Mouse (Mus musculus): ENCODE measurements at regions not wholly inside any gene's neighbourhood (a gene's known extent, or its start where the extent isn't known, plus 50 kb on each side); places are given as distances from the start of the nearest gene placed in this dataset.
A peak's percentile ranks its signal among the peaks of the same experiment; 100 is the strongest.

DNA sequence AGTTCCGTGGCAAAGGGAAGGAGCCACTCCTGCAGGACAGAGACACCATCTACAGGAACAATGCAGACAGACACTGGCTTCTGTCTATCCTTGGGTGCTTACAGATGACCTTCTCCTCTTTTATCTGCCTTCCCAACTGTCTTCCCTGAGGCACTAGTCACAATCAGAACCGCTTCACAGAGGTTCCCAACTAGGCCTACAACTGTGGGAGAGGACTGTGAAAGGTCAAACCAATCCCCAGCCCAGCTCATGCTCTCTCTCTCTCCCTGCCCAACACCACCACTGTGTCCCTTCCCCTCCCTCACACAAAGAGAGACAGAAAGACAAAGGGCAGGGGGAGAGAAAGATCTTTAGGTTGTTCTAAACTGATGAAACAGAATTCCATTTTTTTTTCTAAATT lies 61.3 kb downstream of the Tmem17 start:
- H3K4me3 ChIP-seq (ENCODE audit: control insufficient read depth in 1 of 2, insufficient read depth in 1 of 2, low read depth in 1 of 2, low read length in 2 of 2): no peak overlapping the region
- H3K27ac ChIP-seq (replicated peaks in 1 of 2; ENCODE audit: control insufficient read depth in 1 of 2, insufficient read depth in 1 of 2, low read depth in 2 of 2, low read length in 2 of 2): no peak overlapping the region
- no peak overlapping the region for H3K4me2 ChIP-seq (ENCODE audit: low read length)
- no peak overlapping the region for H3K9ac ChIP-seq (ENCODE audit: low read length)
- H3K4me1 ChIP-seq (ENCODE audit: control insufficient read depth in 2 of 2, insufficient read depth in 2 of 2, low read length in 2 of 2): peaks cover 0 to 3% of the 10 kb centered on the region in 2 experiments; a peak in 1 of 4 replicates
- ATAC-seq (ENCODE audit: insufficient number of reproducible peaks, insufficient read depth, low FRiP score, low read depth): no peak
- WGBS: 53% methylated on average over 2 of the region's 2 CpGs
- no peaks in the 10 kb centered on the region for H3K27me3 ChIP-seq (ENCODE audit: control insufficient read depth, insufficient read depth, low read length)
- H3K36me3 ChIP-seq (ENCODE audit: control insufficient read depth, insufficient read depth, low read length): no peaks in the 10 kb centered on the region
- no peaks in the 10 kb centered on the region for H3K9me3 ChIP-seq (ENCODE audit: control insufficient read depth, low read length)

DNA sequence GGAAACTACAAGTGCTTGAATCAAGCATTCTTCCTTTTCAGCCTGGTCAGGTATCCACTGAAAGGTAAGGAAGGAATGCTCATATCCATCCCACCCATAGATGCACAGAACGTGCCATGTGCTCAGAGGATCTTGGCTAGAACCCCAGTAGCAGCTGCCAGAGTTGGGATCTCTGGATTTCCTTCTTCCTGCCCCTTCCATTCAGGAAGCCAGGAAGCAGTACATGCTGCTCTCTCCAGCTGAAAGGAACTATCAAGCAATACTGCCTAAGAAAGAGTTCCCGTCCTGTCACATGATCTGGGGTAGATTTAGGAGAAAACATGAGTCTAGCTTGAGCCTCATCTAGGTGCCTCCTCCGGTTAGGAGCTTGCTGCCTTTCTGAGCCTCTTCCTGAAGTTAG lies 61.9 kb downstream of the Tmem17 start:
- Histone ChIP-seq H3K9me3 (ENCODE audit: control insufficient read depth, low read length) (no peaks in the 10 kb centered on the region), H3K9ac (ENCODE audit: low read length) (no peak overlapping the region), H3K27ac (replicated peaks in 1 of 2; ENCODE audit: control insufficient read depth in 1 of 2, insufficient read depth in 1 of 2, low read depth in 2 of 2, low read length in 2 of 2) (no peak overlapping the region), H3K4me3 (ENCODE audit: control insufficient read depth in 1 of 2, insufficient read depth in 1 of 2, low read depth in 1 of 2, low read length in 2 of 2) (no peak overlapping the region), H3K36me3 (ENCODE audit: control insufficient read depth, insufficient read depth, low read length) (no peaks in the 10 kb centered on the region), H3K4me1 (ENCODE audit: control insufficient read depth in 2 of 2, insufficient read depth in 2 of 2, low read length in 2 of 2) (peaks cover 0 to 3% of the 10 kb centered on the region in 2 experiments; a peak in 1 of 4 replicates), H3K27me3 (ENCODE audit: control insufficient read depth, insufficient read depth, low read length) (no peaks in the 10 kb centered on the region), H3K4me2 (ENCODE audit: low read length) (no peak overlapping the region)
- 72% methylated on average over 3 of the region's 3 CpGs for WGBS
- ATAC-seq (ENCODE audit: insufficient number of reproducible peaks, insufficient read depth, low FRiP score, low read depth): no peak

DNA sequence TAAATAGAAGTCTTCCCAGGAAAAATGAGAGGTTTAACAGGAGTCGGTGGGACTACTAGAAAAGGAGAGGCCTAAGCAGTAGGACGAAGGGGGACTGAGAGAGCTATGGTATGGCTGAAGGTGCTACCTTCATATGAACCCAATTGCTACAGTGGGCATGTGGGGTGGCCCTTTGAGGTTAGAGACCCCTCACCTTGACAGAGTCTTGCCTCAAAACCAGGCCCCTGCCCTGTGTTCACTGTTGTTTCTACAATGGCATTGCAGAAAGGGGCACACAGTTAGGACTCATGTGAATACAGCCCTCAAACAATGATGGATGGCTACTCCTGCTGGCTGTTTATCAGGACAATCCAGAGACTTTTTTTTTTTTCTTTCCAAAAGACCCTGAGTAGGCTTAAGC lies 62.6 kb downstream of the Tmem17 start:
- no peak for ATAC-seq (ENCODE audit: insufficient number of reproducible peaks, insufficient read depth, low FRiP score, low read depth)
- 71% methylated on average over 2 of the region's 2 CpGs for WGBS
- Histone ChIP-seq H3K27ac (replicated peaks in 1 of 2; ENCODE audit: control insufficient read depth in 1 of 2, insufficient read depth in 1 of 2, low read depth in 2 of 2, low read length in 2 of 2) (no peak overlapping the region), H3K4me3 (ENCODE audit: control insufficient read depth in 1 of 2, insufficient read depth in 1 of 2, low read depth in 1 of 2, low read length in 2 of 2) (no peak overlapping the region), H3K4me2 (ENCODE audit: low read length) (no peak overlapping the region), H3K36me3 (ENCODE audit: control insufficient read depth, insufficient read depth, low read length) (no peaks in the 10 kb centered on the region), H3K9ac (ENCODE audit: low read length) (no peak overlapping the region), H3K4me1 (ENCODE audit: control insufficient read depth in 2 of 2, insufficient read depth in 2 of 2, low read length in 2 of 2) (peaks cover 0 to 3% of the 10 kb centered on the region in 2 experiments; a peak in 1 of 4 replicates), H3K27me3 (ENCODE audit: control insufficient read depth, insufficient read depth, low read length) (no peaks in the 10 kb centered on the region), H3K9me3 (ENCODE audit: control insufficient read depth, low read length) (no peaks in the 10 kb centered on the region)

DNA sequence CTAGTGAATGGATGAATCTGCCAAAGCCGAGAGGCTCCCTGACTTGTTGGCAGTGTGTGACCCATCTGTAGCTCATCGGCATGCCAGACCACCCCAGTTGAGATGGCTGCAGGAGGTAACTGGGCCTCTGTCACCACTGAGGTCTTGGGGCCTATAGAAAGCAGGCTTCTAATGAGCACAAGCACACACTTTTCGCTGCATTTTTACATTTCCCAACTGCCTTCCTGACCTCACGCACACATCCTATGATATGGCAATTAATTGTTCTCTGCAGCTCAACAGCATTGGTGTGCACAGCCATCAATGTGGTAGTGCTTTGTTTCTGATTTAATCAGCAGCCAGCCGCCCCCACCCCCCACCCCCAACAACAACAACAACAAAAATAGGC lies 72.2 kb downstream of the Tmem17 start:
- no peak; the same call in 1 of the 2 replicates for ATAC-seq (ENCODE audit: insufficient number of reproducible peaks, insufficient read depth, low FRiP score, low read depth)
- peak overlapping the region; percentile 6; the same call in 1 of the 2 replicates for H3K9ac ChIP-seq (ENCODE audit: low read length)
- H3K4me1 ChIP-seq (ENCODE audit: control insufficient read depth in 2 of 2, insufficient read depth in 2 of 2, low read length in 2 of 2): peaks cover 23 to 26% of the 10 kb centered on the region in 2 experiments
- no peaks in the 10 kb centered on the region for H3K27me3 ChIP-seq (ENCODE audit: control insufficient read depth, insufficient read depth, low read length)
- H3K9me3 ChIP-seq (ENCODE audit: control insufficient read depth, low read length): no peaks in the 10 kb centered on the region
- H3K27ac ChIP-seq (replicated peaks in 1 of 2; ENCODE audit: control insufficient read depth in 1 of 2, insufficient read depth in 1 of 2, low read depth in 2 of 2, low read length in 2 of 2): no peak overlapping the region; a peak in 1 of 4 replicates
- no peaks in the 10 kb centered on the region for H3K36me3 ChIP-seq (ENCODE audit: control insufficient read depth, insufficient read depth, low read length)
- H3K4me2 ChIP-seq (ENCODE audit: low read length): peak overlapping the region; percentile 56
- H3K4me3 ChIP-seq (ENCODE audit: control insufficient read depth in 1 of 2, insufficient read depth in 1 of 2, low read depth in 1 of 2, low read length in 2 of 2): no peak overlapping the region
- 39% methylated on average over 5 of the region's 5 CpGs for WGBS

DNA sequence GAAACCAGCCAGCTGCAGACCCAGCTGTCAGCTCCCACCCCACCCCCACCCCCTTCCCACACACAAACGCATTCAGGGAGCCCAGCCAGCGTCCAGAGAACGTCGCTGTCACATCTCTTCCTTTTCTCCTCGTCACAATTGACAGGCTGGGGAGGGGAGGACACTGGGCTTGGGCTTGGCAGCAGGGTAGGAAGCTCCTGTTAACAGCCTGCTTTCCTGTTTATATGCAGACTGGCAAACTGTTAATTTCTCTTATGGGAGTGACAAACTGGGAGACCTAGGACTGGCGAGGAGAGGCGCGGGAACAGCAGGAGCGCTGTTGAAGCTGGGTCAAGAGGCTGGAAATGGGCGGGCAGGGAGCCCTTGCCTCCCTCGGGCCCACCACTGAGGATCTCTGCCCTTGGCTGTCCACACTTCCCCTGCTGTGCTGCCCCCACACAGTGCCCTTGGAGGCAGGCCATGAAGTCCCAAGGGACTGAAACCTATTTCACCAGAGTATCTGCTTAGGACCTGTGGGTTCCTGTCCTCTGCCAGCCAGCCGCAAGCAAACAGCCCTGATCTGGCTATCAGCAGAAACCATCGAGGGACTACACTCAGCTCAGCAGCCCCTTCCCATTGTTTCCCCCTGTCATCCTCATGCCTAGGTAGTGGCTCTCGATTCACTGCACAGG lies 72.7 kb downstream of the Tmem17 start:
- no peaks in the 10 kb centered on the region for H3K27me3 ChIP-seq (ENCODE audit: control insufficient read depth, insufficient read depth, low read length)
- H3K36me3 ChIP-seq (ENCODE audit: control insufficient read depth, insufficient read depth, low read length): no peaks in the 10 kb centered on the region
- 8% methylated on average over 14 of the region's 14 CpGs for WGBS
- H3K9ac ChIP-seq (ENCODE audit: low read length): peak overlapping the region; percentile 6
- H3K9me3 ChIP-seq (ENCODE audit: control insufficient read depth, low read length): no peaks in the 10 kb centered on the region
- H3K4me3 ChIP-seq (ENCODE audit: control insufficient read depth in 1 of 2, insufficient read depth in 1 of 2, low read depth in 1 of 2, low read length in 2 of 2): peak overlapping the region in 1 of 2 experiments; percentile 12; a peak in 1 of 4 replicates
- peak overlapping the region in 1 of 2 experiments; percentile 29; a peak in 1 of 4 replicates for H3K27ac ChIP-seq (replicated peaks in 1 of 2; ENCODE audit: control insufficient read depth in 1 of 2, insufficient read depth in 1 of 2, low read depth in 2 of 2, low read length in 2 of 2)
- peaks cover 24 to 26% of the 10 kb centered on the region in 2 experiments for H3K4me1 ChIP-seq (ENCODE audit: control insufficient read depth in 2 of 2, insufficient read depth in 2 of 2, low read length in 2 of 2)
- peak; percentile 50; the same call in 1 of the 2 replicates for ATAC-seq (ENCODE audit: insufficient number of reproducible peaks, insufficient read depth, low FRiP score, low read depth)
- H3K4me2 ChIP-seq (ENCODE audit: low read length): peak overlapping the region; percentile 56

DNA sequence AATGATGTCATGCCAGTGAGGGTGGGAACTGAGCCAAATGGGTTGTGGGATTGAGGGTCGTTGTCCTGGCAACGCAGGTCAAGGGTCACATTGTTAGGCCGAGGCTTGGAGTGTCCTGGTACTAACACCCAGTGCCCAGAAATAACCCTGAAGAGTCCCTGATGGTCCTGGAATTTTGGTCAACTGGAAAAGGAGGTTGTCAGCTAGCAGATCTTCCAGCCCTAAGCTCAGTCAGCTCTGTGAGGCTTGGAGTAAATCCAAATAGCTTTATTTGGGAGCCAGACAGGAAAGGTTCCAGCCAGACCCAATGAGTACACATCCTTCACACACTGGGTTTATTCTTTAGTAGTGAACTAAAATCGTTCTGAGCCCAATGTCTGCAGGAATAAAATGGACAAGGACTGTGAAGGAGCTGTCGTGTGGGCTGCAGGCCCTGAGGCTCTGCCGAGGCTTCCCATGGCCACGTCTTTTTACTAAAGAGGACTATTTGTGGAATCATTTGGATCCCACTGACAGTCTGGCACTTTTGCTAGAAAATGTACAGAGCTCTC lies 75.9 kb downstream of the Tmem17 start:
- Histone ChIP-seq H3K4me1 (ENCODE audit: control insufficient read depth in 2 of 2, insufficient read depth in 2 of 2, low read length in 2 of 2) (peaks cover 26 to 29% of the 10 kb centered on the region in 2 experiments), H3K27ac (replicated peaks in 1 of 2; ENCODE audit: control insufficient read depth in 1 of 2, insufficient read depth in 1 of 2, low read depth in 2 of 2, low read length in 2 of 2) (peak overlapping the region; percentile 70 to 79), H3K27me3 (ENCODE audit: control insufficient read depth, insufficient read depth, low read length) (no peaks in the 10 kb centered on the region), H3K36me3 (ENCODE audit: control insufficient read depth, insufficient read depth, low read length) (no peaks in the 10 kb centered on the region), H3K9ac (ENCODE audit: low read length) (no peak overlapping the region), H3K4me2 (ENCODE audit: low read length) (no peak overlapping the region), H3K9me3 (ENCODE audit: control insufficient read depth, low read length) (no peaks in the 10 kb centered on the region), H3K4me3 (ENCODE audit: control insufficient read depth in 1 of 2, insufficient read depth in 1 of 2, low read depth in 1 of 2, low read length in 2 of 2) (no peak overlapping the region)
- WGBS: 28% methylated on average over 7 of the region's 7 CpGs
- ATAC-seq (ENCODE audit: insufficient number of reproducible peaks, insufficient read depth, low FRiP score, low read depth): no peak; the same call in 1 of the 2 replicates

DNA sequence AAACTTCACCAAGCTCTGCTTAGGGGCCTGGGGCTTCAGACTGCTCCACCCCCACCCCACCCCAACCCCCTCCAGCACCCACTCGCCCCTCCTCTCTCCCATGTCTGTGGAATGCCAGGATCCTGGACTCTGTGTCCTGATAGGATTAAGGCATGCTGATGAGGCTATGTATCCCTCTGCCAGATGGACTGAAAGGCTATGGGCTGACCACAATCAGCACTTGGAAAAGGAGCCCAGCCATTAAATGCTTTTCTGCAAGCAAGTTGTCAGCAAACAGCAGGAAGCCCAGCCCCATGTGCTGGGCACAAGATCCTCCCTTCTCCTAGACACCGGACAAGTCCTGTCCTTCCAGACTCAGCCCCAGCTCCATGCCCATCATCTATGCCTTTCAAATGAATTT lies 76.7 kb downstream of the Tmem17 start:
- no peaks in the 10 kb centered on the region for H3K9me3 ChIP-seq (ENCODE audit: control insufficient read depth, low read length)
- 33% methylated on average over 2 of the region's 2 CpGs for WGBS
- H3K4me2 ChIP-seq (ENCODE audit: low read length): no peak overlapping the region
- peak overlapping the region; percentile 32 to 79; a peak in 3 of 4 replicates for H3K27ac ChIP-seq (replicated peaks in 1 of 2; ENCODE audit: control insufficient read depth in 1 of 2, insufficient read depth in 1 of 2, low read depth in 2 of 2, low read length in 2 of 2)
- ATAC-seq (ENCODE audit: insufficient number of reproducible peaks, insufficient read depth, low FRiP score, low read depth): no peak
- peaks cover 26 to 29% of the 10 kb centered on the region in 2 experiments for H3K4me1 ChIP-seq (ENCODE audit: control insufficient read depth in 2 of 2, insufficient read depth in 2 of 2, low read length in 2 of 2)
- H3K36me3 ChIP-seq (ENCODE audit: control insufficient read depth, insufficient read depth, low read length): no peaks in the 10 kb centered on the region
- H3K9ac ChIP-seq (ENCODE audit: low read length): no peak overlapping the region
- H3K4me3 ChIP-seq (ENCODE audit: control insufficient read depth in 1 of 2, insufficient read depth in 1 of 2, low read depth in 1 of 2, low read length in 2 of 2): no peak overlapping the region
- H3K27me3 ChIP-seq (ENCODE audit: control insufficient read depth, insufficient read depth, low read length): no peaks in the 10 kb centered on the region

All from heart, embryonic 14.5 days (tissue).